Mouse (Mus musculus): ENCODE measurements around the gene Mrpl39. TPM values are rescaled to one million over a fixed set of nuclear protein-coding genes. Genes with fewer than 3 reads are reported as not detected.

Gene Mrpl39
- total and polyA plus RNA-seq, 3 experiments, result 16.9 to 48.8 (median 44.0) TPM

DNA sequence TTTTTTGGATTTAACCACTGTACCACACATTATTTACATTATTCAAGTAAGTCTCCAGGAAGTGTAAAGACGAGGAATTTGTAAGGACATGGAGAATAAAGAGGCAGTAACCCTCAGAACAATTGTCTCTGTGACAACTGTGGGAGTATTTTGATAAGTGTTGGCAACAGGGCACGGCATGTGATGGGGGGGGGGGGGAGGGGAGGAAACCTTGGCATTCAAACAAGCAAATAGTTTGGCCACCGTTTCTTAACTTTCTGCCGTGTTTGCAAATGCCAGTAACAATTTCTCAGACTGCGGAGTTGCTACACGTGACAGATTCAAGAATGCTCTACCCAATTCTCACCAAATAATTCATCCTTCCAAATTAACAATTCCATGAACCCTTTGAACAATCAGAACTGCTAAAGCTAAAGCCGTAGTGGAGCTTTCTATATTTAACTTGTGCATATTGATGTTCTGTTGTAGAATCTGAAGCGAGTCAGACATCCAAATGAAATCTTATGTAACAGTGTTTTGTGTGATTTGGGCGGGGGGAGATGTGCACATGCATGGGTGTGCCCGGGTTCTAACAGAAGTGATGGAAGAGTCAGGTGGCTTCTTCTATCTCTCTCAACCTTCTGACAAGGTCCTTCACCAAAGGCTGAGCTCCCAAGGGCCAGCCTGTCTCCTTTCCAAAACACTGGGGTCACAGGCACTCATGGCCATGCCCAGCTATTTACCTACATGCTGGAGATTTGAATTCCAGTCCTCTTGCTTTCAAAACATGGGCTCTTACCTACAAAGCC is 9.4 kb upstream of the Mrpl39 start:
- DNase-seq, result no peak

GRCm38 (mm10) chr16:84737358-84737757 is 1.8 kb upstream of the Mrpl39 start:
- DNase-seq, result no peak

DNA sequence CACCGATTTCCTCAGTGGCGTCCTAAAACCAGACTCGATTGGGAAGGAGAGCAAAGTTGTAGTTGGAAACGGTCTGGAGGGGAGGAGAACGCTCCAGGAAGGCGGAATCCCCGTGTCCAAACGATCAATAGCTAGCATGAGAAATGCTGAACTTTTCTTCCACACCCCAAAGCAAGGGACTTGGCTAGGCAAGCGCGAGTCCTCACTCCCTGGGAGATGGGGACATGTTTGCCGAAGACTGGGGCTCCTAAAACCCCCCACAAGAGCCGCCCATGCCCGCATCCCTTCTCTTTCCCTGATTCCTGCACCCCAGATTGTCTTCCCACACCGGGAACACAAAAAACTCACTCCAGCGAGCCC is 756 bp downstream of the Mrpl39 start:
- DNase-seq, result no peak

- no peak for DNase-seq
These were observed 14.9 kb downstream of the Mrpl39 start for GRCm38 (mm10) chr16:84720670-84721069.

GRCm38 (mm10) chr16:84718250-84718649 is 17.3 kb downstream of the Mrpl39 start:
- DNase-seq, result no peak

GRCm38 (mm10) chr16:84717618-84718248 is 17.8 kb downstream of the Mrpl39 start:
- DNase-seq, result no peak

GRCm38 (mm10) chr16:84716724-84717617 is 18.6 kb downstream of the Mrpl39 start:
- DNase-seq, result no peak

- DNase-seq, result no peak
These were observed 19.3 kb downstream of the Mrpl39 start for GRCm38 (mm10) chr16:84716197-84716596.

GRCm38 (mm10) chr16:84714978-84715377 is 20.6 kb downstream of the Mrpl39 start:
- no peak for DNase-seq

- DNase-seq, result no peak
These were observed 21.6 kb downstream of the Mrpl39 start for GRCm38 (mm10) chr16:84713926-84714325.

DNA sequence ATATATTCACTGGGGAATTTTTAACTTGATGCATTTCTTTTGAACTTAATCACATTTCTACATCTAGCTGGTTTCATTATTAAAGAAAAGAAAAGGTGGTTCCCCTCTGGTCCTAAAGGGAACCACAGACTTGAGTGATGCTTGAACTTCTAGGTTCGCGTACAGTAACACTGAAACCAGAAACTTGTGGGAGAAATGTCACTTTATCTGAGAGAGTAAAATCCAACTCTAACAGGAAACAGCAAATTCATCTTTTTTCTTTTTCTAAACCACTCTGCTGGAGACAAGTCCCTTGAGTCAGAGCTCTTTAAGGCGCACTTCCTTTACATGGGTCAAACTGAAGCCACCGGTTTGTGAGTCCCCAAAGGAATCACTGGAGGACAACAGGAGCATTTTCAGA is 22.4 kb downstream of the Mrpl39 start:
- DNase-seq, result no peak

DNA sequence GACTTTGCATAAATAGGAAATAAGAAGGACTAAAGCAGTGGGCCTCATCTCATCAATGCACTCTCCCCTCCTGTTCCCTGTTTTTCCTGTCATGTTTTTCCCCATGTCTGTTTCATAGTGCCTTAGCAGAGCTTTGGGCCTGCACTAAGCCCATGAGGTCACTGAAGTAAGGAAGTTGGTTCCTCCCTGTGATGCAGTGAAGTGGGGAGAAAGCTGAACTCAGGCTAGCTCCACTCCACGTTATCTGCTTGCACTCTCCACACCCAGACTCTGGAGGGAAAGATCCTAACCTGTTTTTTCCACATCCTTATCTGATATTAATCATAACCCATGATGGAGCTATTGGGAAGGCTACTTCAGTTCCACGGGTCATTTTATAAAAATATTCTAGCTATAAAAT is 26.9 kb downstream of the Mrpl39 start:
- no peak for DNase-seq

DNA sequence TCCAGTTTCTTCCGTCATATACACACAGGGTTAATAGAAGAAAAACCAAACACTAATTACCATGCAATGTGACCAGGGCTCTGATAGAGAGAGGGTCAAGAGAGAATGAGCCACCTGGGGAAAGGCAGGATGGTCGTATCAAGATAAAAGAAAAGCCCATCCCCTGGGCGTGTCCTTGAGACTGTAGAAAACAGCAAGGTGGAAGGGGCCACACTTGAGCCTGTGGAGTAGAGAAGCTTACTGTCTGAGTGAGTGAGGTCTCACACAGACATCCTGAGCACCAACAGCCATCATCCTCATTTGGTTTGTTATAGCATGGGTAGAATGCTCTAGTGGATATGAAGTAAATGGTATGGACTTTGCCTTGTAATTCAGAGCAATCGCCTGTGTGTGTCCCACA is 27.7 kb downstream of the Mrpl39 start:
- DNase-seq, result no peak

- DNase-seq, result no peak
These were observed 29.0 kb downstream of the Mrpl39 start for GRCm38 (mm10) chr16:84706571-84706970.

GRCm38 (mm10) chr16:84705507-84705906 is 30.0 kb downstream of the Mrpl39 start:
- no peak for DNase-seq

DNA sequence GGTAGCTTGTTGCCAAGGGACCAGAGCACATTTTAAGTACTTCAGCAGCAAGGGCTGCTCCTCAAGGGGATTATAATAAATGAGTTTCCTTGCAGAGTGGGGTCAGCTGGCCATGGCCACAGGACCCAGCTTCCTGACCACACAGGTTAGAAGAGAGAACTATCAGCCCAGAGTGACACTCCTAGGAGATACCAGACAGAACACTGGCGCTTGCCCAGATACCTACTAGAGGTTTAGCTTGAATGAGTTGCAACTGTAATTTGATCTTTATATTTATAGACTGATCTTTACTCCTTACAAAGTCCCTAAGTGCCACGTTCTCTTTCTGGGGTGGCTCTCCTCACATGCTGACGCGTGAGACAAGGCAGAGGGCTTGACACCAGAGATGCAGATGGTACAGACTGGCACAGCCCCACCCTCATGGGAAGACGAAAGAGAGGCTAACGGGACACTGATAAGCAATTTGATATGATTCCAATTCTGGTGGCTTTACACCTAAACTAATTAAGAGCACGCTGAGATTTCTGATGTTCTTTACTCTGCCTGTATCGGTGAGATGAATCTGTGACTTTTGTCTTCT is 30.8 kb downstream of the Mrpl39 start:
- no peak for DNase-seq

DNA sequence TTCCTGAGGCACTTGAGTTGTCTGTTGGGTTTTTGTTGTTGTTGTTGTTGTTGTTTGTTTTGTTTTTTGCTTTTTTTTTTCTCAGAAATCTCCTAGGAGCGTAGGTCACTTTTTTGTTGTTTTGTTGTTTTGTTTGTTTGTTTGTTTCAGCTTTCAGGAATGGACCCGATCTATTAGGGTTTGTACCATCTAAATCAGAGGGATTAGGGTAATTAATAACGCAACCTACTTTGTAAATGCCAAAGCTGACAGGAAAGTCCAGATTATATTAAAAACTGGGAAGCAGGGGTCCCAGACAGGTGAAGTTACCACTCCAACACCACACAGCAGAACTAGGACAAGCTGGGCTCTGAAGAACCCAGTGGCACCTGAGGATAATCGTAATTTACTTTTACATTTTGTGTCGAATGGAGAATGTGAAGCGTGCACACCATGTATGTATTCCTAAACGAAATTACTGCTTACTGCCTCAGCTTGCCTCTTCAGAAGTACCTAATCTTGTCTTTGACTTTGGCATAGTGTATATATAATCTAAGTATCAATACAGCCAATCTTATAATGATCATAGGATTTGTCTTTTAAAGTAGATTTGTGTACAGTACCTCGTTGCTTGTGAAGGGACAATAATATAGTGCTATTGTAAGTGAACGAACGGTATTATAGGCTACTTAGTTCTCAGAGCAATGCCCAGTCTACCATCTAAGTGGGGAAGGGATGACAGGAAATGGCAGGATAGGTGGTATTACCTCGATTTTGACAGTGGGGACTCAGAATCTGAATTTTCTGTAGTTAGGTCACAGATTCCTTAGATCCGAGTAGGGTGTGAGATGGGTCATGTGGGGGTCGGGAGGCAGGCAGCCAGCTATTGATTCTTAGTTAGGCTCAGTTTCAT is 31.5 kb downstream of the Mrpl39 start:
- DNase-seq, result no peak

- DNase-seq, result peak; percentile 69
These were observed 32.3 kb downstream of the Mrpl39 start for GRCm38 (mm10) chr16:84703129-84703768.

- peak; percentile 50 for DNase-seq
These were observed 33.1 kb downstream of the Mrpl39 start for GRCm38 (mm10) chr16:84702230-84703128.

DNA sequence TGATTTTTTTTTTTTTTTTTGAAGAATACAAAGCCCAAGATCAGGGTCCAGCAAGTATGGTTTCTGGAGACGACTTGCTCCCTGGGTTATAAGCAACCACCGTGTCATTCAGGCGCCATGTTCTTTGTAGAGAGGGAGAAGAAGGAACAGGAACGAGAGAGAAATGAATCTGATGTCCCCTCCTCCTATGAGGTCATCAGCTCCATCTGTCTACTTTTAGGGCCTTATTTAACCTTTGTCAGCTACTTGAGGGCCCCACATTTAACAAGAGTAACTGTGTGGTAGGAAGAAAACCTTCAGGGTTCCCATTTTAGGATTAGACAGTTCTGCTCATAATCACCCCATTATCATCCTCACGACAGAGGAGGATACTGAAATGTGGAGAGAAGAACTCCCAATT is 34.5 kb downstream of the Mrpl39 start:
- DNase-seq, result no peak
